Mouse (Mus musculus): ENCODE results near the gene St3gal2.

DNA sequence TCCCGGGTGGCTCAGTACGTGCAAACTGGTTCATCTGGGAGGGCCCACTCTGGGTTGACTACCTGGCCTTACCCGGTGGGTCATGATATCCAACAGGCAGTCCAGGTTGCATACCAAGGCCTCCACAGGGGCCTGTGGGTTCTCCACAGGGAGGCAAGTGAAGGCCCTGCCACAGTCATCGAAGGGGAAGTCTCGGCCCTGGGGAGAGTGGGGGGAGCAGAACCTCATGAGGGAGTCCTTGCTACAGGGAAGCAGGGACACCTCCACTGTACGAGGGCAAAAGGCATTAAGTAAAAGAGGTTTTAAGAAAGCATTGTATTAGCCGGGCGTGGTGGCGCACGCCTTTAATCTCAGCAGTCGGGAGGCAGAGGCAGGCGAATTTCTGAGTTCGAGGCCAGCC, 23.9 kb upstream of the St3gal2 start:
- no peak for TF ChIP-seq CTCF (IDR thresholded peaks at IDR 0.05; ENCODE audit: low read depth)
- TF ChIP-seq EP300 (IDR thresholded peaks at IDR 0.05; ENCODE audit: low read depth): no peak

Data from liver, embryonic 14.5 days (tissue).